Mouse (Mus musculus) liver, adult 2 months (tissue): ENCODE measurements around the gene Ror1. TPM values are rescaled to one million over a fixed set of nuclear protein-coding genes. Genes with fewer than 3 reads are reported as not detected.

Experiments used
- DNase-seq: peaks from one replicate; pipeline ENCODE4 v3.0.0-alpha.2; 2011; ENCODE audit warnings: low read depth, low spot score; ENCODE audit errors: extremely low read depth
- H3K27ac ChIP-seq: fragments of 200-500 bp; replicated peaks from 2 replicates; pipeline ENCODE4 v1.5.1; 2012; ENCODE audit warnings: low read depth, mild to moderate bottlenecking, control low read depth, inconsistent platforms, low read length; ENCODE audit not compliant: insufficient read depth
- H3K27me3 ChIP-seq: fragments of 200-500 bp; 2 replicates; pipeline ENCODE4 v1.6.1; 2012; ENCODE audit warnings: mild to moderate bottlenecking, moderate library complexity, low read length, inconsistent platforms; ENCODE audit not compliant: control insufficient read depth, insufficient read depth
- H3K36me3 ChIP-seq: fragments of 200-500 bp; 2 replicates; pipeline ENCODE4 v1.6.1; 2012; ENCODE audit warnings: low read length, inconsistent platforms; ENCODE audit not compliant: control insufficient read depth, insufficient read depth
- H3K4me1 ChIP-seq: fragments of 200-500 bp; 2 replicates; pipeline ENCODE4 v1.6.1; 2011; ENCODE audit warnings: low read length; ENCODE audit not compliant: control insufficient read depth, insufficient read depth
- H3K4me3 ChIP-seq: fragments of 200-500 bp; 2 replicates; pipeline ENCODE4 v1.5.1; 2011; ENCODE audit warnings: low read depth, mild to moderate bottlenecking, control low read depth, low read length, moderate library complexity; ENCODE audit not compliant: insufficient read depth
- H3K79me2 ChIP-seq: fragments of 200-500 bp; 2 replicates; pipeline ENCODE4 v1.6.1; 2012; ENCODE audit warnings: inconsistent platforms, mild to moderate bottlenecking, low read length, moderate library complexity; ENCODE audit not compliant: control insufficient read depth, insufficient read depth
- H3K9ac ChIP-seq: fragments of 200-500 bp; 2 replicates; pipeline ENCODE4 v1.6.1; 2012; ENCODE audit warnings: low read depth, mild to moderate bottlenecking, control low read depth, inconsistent platforms, low read length
- CTCF ChIP-seq: fragments of 200-500 bp; IDR thresholded peaks from 2 replicates; pipeline ENCODE4 v1.5.1; 2011; ENCODE audit warnings: low read depth, low read length, control low read depth
- POLR2A ChIP-seq: fragments of 200-500 bp; IDR thresholded peaks from 2 replicates; pipeline ENCODE4 v1.6.1; 2011; ENCODE audit warnings: low read length, control low read depth; ENCODE audit not compliant: insufficient read depth; ENCODE audit errors: extremely low read depth
- WGBS: fragments of 180-500 bp; shearing (Covaris S2); methylation state at CpG from one replicate; pipeline ENCODE4 v1.1.7; 2018; 5-methylcytosine and 5-hydroxymethylcytosine counted together
- polyA plus RNA-seq: library from polyadenylated mRNA; depleted of rRNA; stranded (reverse); fragments of >200 nt; gene quantifications from 2 replicates; pipeline ENCODE4 v1.2.3, GENCODE M21; 2012; rRNA removed
- total RNA-seq: library from RNA; depleted of rRNA; stranded (reverse); fragments of >200 nt; gene quantifications from 2 replicates; pipeline ENCODE4 v1.2.3, GENCODE M21; 2014; rRNA removed

Ror1 gene
- 1.4 and 1.7 TPM in 2 replicates for total RNA-seq
- 0.56 and 0.60 TPM in 2 replicates for polyA plus RNA-seq

- peak within 1 kb of the TSS; percentile 48 for H3K27ac ChIP-seq
- WGBS, result under 1% methylated on average over 74 of the region's 76 CpGs
- H3K27me3 ChIP-seq, result no peaks in the 10 kb centered on the region
- H3K9ac ChIP-seq, result peak within 1 kb of the TSS; percentile 71
- H3K4me3 ChIP-seq, result peak within 1 kb of the TSS; percentile 67
- H3K4me1 ChIP-seq, result no peaks in the 10 kb centered on the region
- peaks cover 6% of the 10 kb centered on the region; the same call in 1 of the 2 replicates for H3K79me2 ChIP-seq
- no peaks in the 10 kb centered on the region for H3K36me3 ChIP-seq
- DNase-seq, result peak; percentile 62
- no peak for TF ChIP-seq POLR2A
- peak; percentile 87 for TF ChIP-seq CTCF
These were observed at the start of gene Ror1 for GRCm38 (mm10) chr4:100095685-100096595. TSS of gene Ror1 (plus strand) at chr4:100095791.

GRCm38 (mm10) chr4:100047066-100047465, 48.5 kb upstream of the Ror1 start:
- no peak overlapping the region for H3K27ac ChIP-seq
- no peaks in the 10 kb centered on the region for H3K27me3 ChIP-seq
- WGBS, result 83% methylated on average over 6 of the region's 6 CpGs
- no peak for DNase-seq
- no peak overlapping the region for H3K4me3 ChIP-seq
- H3K9ac ChIP-seq, result no peak overlapping the region
- no peaks in the 10 kb centered on the region for H3K79me2 ChIP-seq
- no peaks in the 10 kb centered on the region for H3K36me3 ChIP-seq
- 0 out of 2 replicates have a peak, but pooled peaks cover 3% of the 10 kb centered on the region for H3K4me1 ChIP-seq
- TF ChIP-seq CTCF (no peak), POLR2A (no peak)

- Histone ChIP-seq H3K9ac (no peak overlapping the region), H3K27me3 (no peaks in the 10 kb centered on the region), H3K4me1 (0 out of 2 replicates have a peak, but pooled peaks cover 3% of the 10 kb centered on the region), H3K36me3 (no peaks in the 10 kb centered on the region), H3K27ac (no peak overlapping the region), H3K4me3 (no peak overlapping the region), H3K79me2 (no peaks in the 10 kb centered on the region)
- peak; percentile 92 for DNase-seq
- WGBS, result 36% methylated on average over 7 of the region's 7 CpGs
- TF ChIP-seq POLR2A, result no peak
- no peak for TF ChIP-seq CTCF
These were observed 47.1 kb upstream of the Ror1 start for GRCm38 (mm10) chr4:100048351-100048950.

GRCm38 (mm10) chr4:100051767-100052166, 43.8 kb upstream of the Ror1 start:
- H3K4me3 ChIP-seq, result no peak overlapping the region
- TF ChIP-seq POLR2A, result no peak
- no peak for TF ChIP-seq CTCF
- H3K79me2 ChIP-seq, result no peaks in the 10 kb centered on the region
- 0 out of 2 replicates have a peak, but pooled peaks cover 3% of the 10 kb centered on the region for H3K4me1 ChIP-seq
- no peaks in the 10 kb centered on the region for H3K27me3 ChIP-seq
- no peak overlapping the region for H3K9ac ChIP-seq
- DNase-seq, result no peak
- H3K27ac ChIP-seq, result no peak overlapping the region
- no peaks in the 10 kb centered on the region for H3K36me3 ChIP-seq

- TF ChIP-seq POLR2A (no peak), CTCF (no peak)
- Histone ChIP-seq H3K4me3 (no peak overlapping the region), H3K36me3 (no peaks in the 10 kb centered on the region), H3K27ac (no peak overlapping the region), H3K27me3 (no peaks in the 10 kb centered on the region), H3K9ac (no peak overlapping the region), H3K79me2 (no peaks in the 10 kb centered on the region), H3K4me1 (0 out of 2 replicates have a peak, but pooled peaks cover 3% of the 10 kb centered on the region)
- no peak for DNase-seq
- 77% methylated on average over 3 of the region's 3 CpGs for WGBS
These were observed 43.3 kb upstream of the Ror1 start for GRCm38 (mm10) chr4:100052258-100052657.

GRCm38 (mm10) chr4:100056046-100056445, 39.5 kb upstream of the Ror1 start:
- Histone ChIP-seq H3K4me3 (no peak overlapping the region), H3K9ac (no peak overlapping the region), H3K79me2 (no peaks in the 10 kb centered on the region), H3K27me3 (no peaks in the 10 kb centered on the region), H3K36me3 (no peaks in the 10 kb centered on the region), H3K4me1 (no peaks in the 10 kb centered on the region), H3K27ac (no peak overlapping the region)
- 79% methylated on average over 9 of the region's 9 CpGs for WGBS
- DNase-seq, result peak; percentile 8
- no peak for TF ChIP-seq POLR2A
- TF ChIP-seq CTCF, result no peak
